Mouse (Mus musculus) left cerebral cortex, postnatal 10 days (tissue): Measurements from ENCODE around the gene Zranb1. TPM values are rescaled to one million over a fixed set of nuclear protein-coding genes. Genes with fewer than 3 reads are reported as not detected.
A peak's percentile ranks its signal among the peaks of the same experiment; 100 is the strongest.

Source experiments
- DNase-seq, 2 experiments: peaks; one replicate each; pipeline ENCODE4 v3.0.0; 2021 to 2022; ENCODE audit warnings: low spot score in 2 of 2, mixed read lengths in 1 of 2; ENCODE audit errors: extremely low spot score in 1 of 2
- intact Hi-C: fragments of 180-260 bp; cut with DNase I; formaldehyde crosslinking; loops from one replicate; pipeline ENCODE4 v1.15.1; 2025
- total RNA-seq, 2 experiments: library from RNA; stranded (reverse); gene quantifications; 2 replicates each; pipeline ENCODE4 v1.2.3; 2021

Zranb1 gene
- total RNA-seq, 2 experiments from 2014 or later: 46.1 to 47.0 TPM

DNA sequence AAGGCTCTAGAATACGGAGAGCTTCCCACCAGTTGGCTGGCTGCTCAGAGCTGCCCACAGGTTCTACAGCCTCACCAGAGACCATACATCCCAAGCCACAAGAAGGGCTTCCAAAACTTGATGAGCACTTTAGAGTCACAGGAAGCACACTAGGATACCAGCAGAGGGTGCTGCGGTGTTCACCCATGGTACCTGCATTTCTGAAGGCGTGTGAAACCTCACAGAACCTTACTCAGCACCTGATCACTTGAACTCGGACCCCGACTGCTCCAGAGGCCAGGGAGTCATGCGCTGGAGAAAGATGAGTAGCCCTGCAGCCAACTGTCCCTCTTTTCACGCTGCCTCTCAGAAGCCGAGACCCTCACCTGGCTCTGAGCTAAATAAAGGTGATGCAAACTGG lies 63.2 kb downstream of the Zranb1 start:
- intact Hi-C loops: no loop called here
- no peak for DNase-seq

- no peak for DNase-seq
- intact Hi-C loops: no loop called here
Measured at GRCm38 (mm10) chr7:132994628-132995191, 63.8 kb downstream of the Zranb1 start.

- DNase-seq: no peak
- intact Hi-C loops: no loop called here
Measured at GRCm38 (mm10) chr7:132996391-132996790, 65.4 kb downstream of the Zranb1 start.

DNA sequence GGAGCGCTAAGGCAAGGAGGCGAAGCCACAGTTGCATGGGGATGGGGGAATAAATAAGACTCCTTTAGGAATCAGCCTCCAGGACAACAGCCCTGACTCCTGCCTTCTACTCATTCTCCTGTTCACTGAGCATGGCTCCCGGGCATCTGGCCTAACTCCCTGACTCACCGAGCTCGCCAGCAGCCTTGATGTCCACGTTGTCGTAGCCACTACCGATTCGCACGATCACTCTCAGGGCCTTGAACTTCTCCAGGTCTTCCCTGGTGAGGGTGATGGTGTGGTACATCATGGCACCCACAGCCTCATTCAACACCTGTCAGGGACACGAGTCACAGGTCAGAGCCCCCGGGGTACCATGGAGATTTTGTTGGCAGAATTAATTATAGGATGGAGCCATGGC lies 67.7 kb downstream of the Zranb1 start:
- no peak for DNase-seq
- intact Hi-C loops: no loop called here

DNA sequence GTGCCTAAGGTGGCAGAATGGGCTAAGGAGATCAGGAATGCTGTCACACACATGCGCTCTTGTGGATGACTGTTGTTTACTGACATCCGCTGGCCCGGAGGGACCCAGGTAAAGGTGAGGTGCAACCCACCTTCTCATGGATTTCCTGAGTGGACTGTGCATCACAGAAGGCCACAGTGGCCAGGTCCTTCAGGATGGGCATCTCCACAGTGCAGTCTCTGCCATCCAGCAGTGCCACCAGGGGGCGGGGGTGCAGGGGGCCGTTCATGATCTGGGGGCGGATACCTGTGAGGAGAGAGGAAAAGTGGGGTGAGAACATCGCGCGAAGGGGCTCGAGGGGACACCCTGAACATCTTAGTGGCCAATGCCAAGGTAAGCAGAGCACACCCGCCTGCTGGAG lies 68.1 kb downstream of the Zranb1 start:
- intact Hi-C loops: no loop called here
- DNase-seq: no peak

- DNase-seq: no peak
- intact Hi-C loops: loop anchor here (5.0 kb wide), 2 partner anchors 119 to 344 kb away; no protein-coding TSS in a partner anchor
Measured at GRCm38 (mm10) chr7:133001388-133001787, 70.4 kb downstream of the Zranb1 start.

- intact Hi-C loops: loop anchor here (5.0 kb wide), 2 partner anchors 120 to 345 kb away; no protein-coding TSS in a partner anchor
- no peak for DNase-seq
Measured at GRCm38 (mm10) chr7:133002271-133002670, 71.3 kb downstream of the Zranb1 start.

DNA sequence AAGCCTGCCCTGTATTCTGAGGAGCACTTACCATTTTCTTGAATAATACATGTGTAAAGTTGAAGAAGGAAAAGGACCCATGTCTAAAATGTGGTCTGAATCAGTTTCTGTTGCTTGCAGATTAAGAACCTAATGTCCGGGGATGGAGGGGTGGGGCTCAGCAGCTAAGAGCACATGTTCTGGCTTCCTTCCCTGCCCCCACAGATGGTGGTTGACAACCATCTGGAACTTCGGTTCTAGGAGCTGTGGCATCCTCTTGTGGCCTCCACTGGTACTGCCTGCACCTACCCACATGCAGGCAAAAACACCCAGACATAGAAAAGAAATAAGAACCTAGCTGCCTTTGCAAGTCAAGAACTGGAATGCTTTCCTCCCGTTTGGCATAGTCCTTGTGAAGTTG lies 72.5 kb downstream of the Zranb1 start:
- DNase-seq: peak; percentile 84 to 91
- intact Hi-C loops: loop anchor here (5.0 kb wide), 2 partner anchors 121 to 346 kb away; no protein-coding TSS in a partner anchor

GRCm38 (mm10) chr7:133005772-133006171 lies 74.8 kb downstream of the Zranb1 start:
- no peak for DNase-seq
- intact Hi-C loops: no loop called here

GRCm38 (mm10) chr7:133007343-133007742 lies 76.4 kb downstream of the Zranb1 start:
- intact Hi-C loops: no loop called here
- DNase-seq: no peak

GRCm38 (mm10) chr7:133008663-133009062 lies 77.7 kb downstream of the Zranb1 start:
- intact Hi-C loops: no loop called here

GRCm38 (mm10) chr7:133009676-133010075 lies 78.7 kb downstream of the Zranb1 start:
- intact Hi-C loops: no loop called here
- no peak for DNase-seq

More at GRCm38 (mm10) chr7:133008663-133009062, 77.7 kb downstream of the Zranb1 start:
- DNase-seq: no peak

DNA sequence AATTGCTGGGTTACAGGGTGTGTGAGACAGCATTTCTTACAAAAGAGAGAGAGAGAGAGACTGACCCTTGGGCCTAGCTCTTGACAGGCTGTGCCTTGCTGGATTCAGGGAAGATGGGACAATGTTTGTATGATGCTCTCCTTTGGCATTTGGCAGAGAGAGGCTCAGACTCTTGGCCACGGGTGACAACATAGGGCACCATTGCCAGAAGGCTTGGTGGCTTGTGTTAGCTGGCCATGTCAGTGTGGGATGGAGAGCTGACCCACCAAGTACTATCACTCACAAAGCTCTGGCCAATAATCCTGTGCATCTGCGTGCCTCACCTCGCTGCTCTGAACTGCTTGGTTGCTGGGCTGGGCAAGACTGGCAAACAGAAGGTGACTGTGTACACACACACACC lies 79.5 kb downstream of the Zranb1 start:
- intact Hi-C loops: no loop called here
- no peak for DNase-seq

DNA sequence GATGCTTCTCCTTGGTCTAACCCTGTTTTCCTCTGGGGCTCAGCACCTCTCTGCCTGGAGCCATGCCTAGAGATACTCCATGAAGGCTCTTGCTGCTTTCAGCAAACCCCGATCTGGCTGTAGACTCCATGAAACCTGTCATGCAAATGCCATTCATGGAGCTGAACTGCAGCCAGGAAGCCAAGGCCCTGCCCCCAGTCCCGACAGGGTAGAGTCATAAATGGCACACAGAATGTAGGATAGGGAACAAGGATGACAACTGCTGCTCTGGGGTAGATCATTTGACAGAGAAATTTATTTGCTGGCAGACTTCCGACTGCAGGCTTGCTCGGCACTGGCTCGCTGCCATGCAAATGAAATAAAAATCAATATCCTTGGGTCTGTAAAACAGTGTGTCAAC lies 80.2 kb downstream of the Zranb1 start:
- intact Hi-C loops: no loop called here
- DNase-seq: no peak

- intact Hi-C loops: no loop called here
- DNase-seq: no peak
Measured at GRCm38 (mm10) chr7:133011611-133012010, 80.7 kb downstream of the Zranb1 start.

- DNase-seq: peak in 1 of 2 experiments; percentile 45
- intact Hi-C loops: no loop called here
Measured at GRCm38 (mm10) chr7:133012637-133013366, 81.9 kb downstream of the Zranb1 start.

DNA sequence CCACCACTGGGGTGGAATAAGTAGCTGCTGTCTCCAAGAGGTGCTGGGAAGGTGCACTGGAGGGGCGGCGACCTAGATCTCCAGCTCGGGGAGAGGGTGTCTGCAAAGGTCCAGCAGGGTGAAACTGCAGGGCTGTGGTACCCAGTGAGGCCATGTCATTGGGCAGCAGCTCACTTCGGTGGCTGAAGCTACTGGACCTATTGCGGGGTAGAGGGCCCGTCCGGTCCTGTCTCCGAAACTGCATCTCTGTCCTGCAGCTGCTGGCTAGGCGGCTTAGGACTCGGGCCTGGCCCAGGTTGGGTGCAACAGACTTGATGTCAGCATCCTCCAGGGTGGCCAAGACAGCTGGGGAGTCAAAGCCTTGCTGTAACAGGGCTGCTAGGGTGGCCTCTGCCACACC lies 83.0 kb downstream of the Zranb1 start:
- DNase-seq: no peak
- intact Hi-C loops: no loop called here

GRCm38 (mm10) chr7:133014631-133015030 lies 83.7 kb downstream of the Zranb1 start:
- DNase-seq: no peak
- intact Hi-C loops: no loop called here

GRCm38 (mm10) chr7:133015416-133016070 lies 84.6 kb downstream of the Zranb1 start:
- intact Hi-C loops: no loop called here
- no peak for DNase-seq

- intact Hi-C loops: no loop called here
- DNase-seq: no peak
Measured at GRCm38 (mm10) chr7:133018961-133019360, 88.0 kb downstream of the Zranb1 start.
